Mouse (Mus musculus) heart, adult 2 months (tissue): ENCODE results near the gene Atp5g2. TPM values are rescaled to one million over a fixed set of nuclear protein-coding genes. Genes with fewer than 3 reads are reported as not detected.

ENCODE experiments used
- DNase-seq, 2 experiments: peaks; one replicate each; pipeline ENCODE4 v3.0.0; 2021
- H3K27ac ChIP-seq: fragments of 200-600 bp; 2 replicates; pipeline ENCODE4 v1.8.1; 2022
- H3K27me3 ChIP-seq: fragments of 200-500 bp; 2 replicates; pipeline ENCODE4 v1.6.1; 2012; ENCODE audit warnings: mild to moderate bottlenecking, low read length, inconsistent platforms, mixed read lengths; ENCODE audit not compliant: control insufficient read depth, insufficient read depth
- H3K36me3 ChIP-seq: fragments of 200-500 bp; 2 replicates; pipeline ENCODE4 v1.6.1; 2012; ENCODE audit warnings: low read length, inconsistent platforms; ENCODE audit not compliant: control insufficient read depth, insufficient read depth
- H3K4me1 ChIP-seq: fragments of 200-500 bp; 2 replicates; pipeline ENCODE4 v1.6.1; 2011; ENCODE audit warnings: low read length; ENCODE audit not compliant: control insufficient read depth, insufficient read depth
- H3K4me3 ChIP-seq: fragments of 200-600 bp; 2 replicates; pipeline ENCODE4 v1.8.1; 2022
- H3K79me2 ChIP-seq: fragments of 200-500 bp; replicated peaks from 2 replicates; pipeline ENCODE4 v1.6.1; 2012; ENCODE audit warnings: mild to moderate bottlenecking, inconsistent platforms, low read length, moderate library complexity, mixed read lengths; ENCODE audit not compliant: control insufficient read depth, insufficient read depth
- H3K9ac ChIP-seq: fragments of 200-500 bp; 2 replicates; pipeline ENCODE4 v1.6.1; 2012; ENCODE audit warnings: low read depth, mild to moderate bottlenecking, control low read depth, inconsistent platforms, low read length, mixed read lengths
- CTCF ChIP-seq: fragments of 200-600 bp; IDR thresholded peaks from 2 replicates; pipeline ENCODE4 v1.8.1; 2022; ENCODE audit warnings: antibody characterized with exemption, mild to moderate bottlenecking, moderate library complexity
- EP300 ChIP-seq: fragments of 200-500 bp; IDR thresholded peaks from 2 replicates; pipeline ENCODE4 v1.6.1; 2011; ENCODE audit warnings: low read depth, low read length, control low read depth; ENCODE audit not compliant: insufficient read depth
- POLR2A ChIP-seq: fragments of 200-500 bp; IDR thresholded peaks from 2 replicates; pipeline ENCODE4 v1.6.1; 2011; ENCODE audit warnings: mild to moderate bottlenecking, low read depth, low read length, control low read depth; ENCODE audit not compliant: insufficient read depth
- WGBS: fragments of 180-500 bp; shearing (Covaris S2); methylation state at CpG from one replicate; pipeline ENCODE4 v1.1.7; 2018; 5-methylcytosine and 5-hydroxymethylcytosine counted together
- intact Hi-C: fragments of 180-260 bp; cut with DNase I; formaldehyde crosslinking; loops from one replicate; pipeline ENCODE4 v1.15.1; 2025
- polyA plus RNA-seq: library from polyadenylated mRNA; depleted of rRNA; stranded (reverse); fragments of >200 nt; gene quantifications from 2 replicates; pipeline ENCODE4 v1.2.3, GENCODE M21; 2012
- total RNA-seq, 2 experiments: library from RNA; stranded (reverse); gene quantifications; 2 replicates each; pipeline ENCODE4 v1.2.3; 2021

Atp5g2 gene
- total and polyA plus RNA-seq, 3 experiments: 30.6 to 578 (median 33.5) TPM

GRCm38 (mm10) chr15:102625687-102626055 lies 46.5 kb downstream of the Atp5g2 start:
- no peak for TF ChIP-seq POLR2A
- no peak for TF ChIP-seq EP300
- no peak for TF ChIP-seq CTCF
- peak overlapping the region; percentile 53 for H3K9ac ChIP-seq
- intact Hi-C loops: loop anchor here (2.0 to 5.0 kb wide), 2 partner anchors 45 to 97 kb away; partner anchors contain the start of gene Calcoco1
- H3K27me3 ChIP-seq: no peaks in the 10 kb centered on the region
- peaks cover 16% of the 10 kb centered on the region for H3K36me3 ChIP-seq
- peaks cover 8% of the 10 kb centered on the region for H3K4me1 ChIP-seq
- H3K27ac ChIP-seq: peak overlapping the region; percentile 99
- no peak for DNase-seq
- H3K4me3 ChIP-seq: peak overlapping the region; percentile 68
- WGBS: 2% methylated on average over 18 of the region's 18 CpGs
- peaks cover 7% of the 10 kb centered on the region for H3K79me2 ChIP-seq

GRCm38 (mm10) chr15:102624970-102625686 lies 47.0 kb downstream of the Atp5g2 start, which contains the start of the genes Gm28047 and Atf7:
TSS of gene Gm28047 (minus strand) at chr15:102625067.
TSS of gene Atf7 (minus strand) at chr15:102625464.
- H3K4me1 ChIP-seq: peaks cover 8% of the 10 kb centered on the region
- H3K27me3 ChIP-seq: no peaks in the 10 kb centered on the region
- peaks cover 17% of the 10 kb centered on the region for H3K36me3 ChIP-seq
- WGBS: under 1% methylated on average over 49 of the region's 51 CpGs
- peak; percentile 100 for DNase-seq
- peak within 1 kb of the TSS; percentile 68 for H3K4me3 ChIP-seq
- H3K79me2 ChIP-seq: peaks cover 7% of the 10 kb centered on the region
- TF ChIP-seq CTCF (no peak), POLR2A (peak; percentile 82), EP300 (no peak)
- intact Hi-C loops: loop anchor here (2.0 to 5.0 kb wide), 3 partner anchors 46 to 97 kb away; partner anchors contain the start of gene Calcoco1
- peak within 1 kb of the TSS; percentile 91 for H3K9ac ChIP-seq
- H3K27ac ChIP-seq: peak within 1 kb of the TSS; percentile 99

- peak overlapping the region; percentile 99 for H3K27ac ChIP-seq
- no peak for TF ChIP-seq CTCF
- TF ChIP-seq POLR2A: no peak
- no peak for TF ChIP-seq EP300
- DNase-seq: peak; percentile 30 to 47
- H3K27me3 ChIP-seq: no peaks in the 10 kb centered on the region
- intact Hi-C loops: loop anchor here (2.0 to 5.0 kb wide), 2 partner anchors 46 to 77 kb away; no protein-coding TSS in a partner anchor
- peaks cover 8% of the 10 kb centered on the region for H3K4me1 ChIP-seq
- peaks cover 18% of the 10 kb centered on the region for H3K36me3 ChIP-seq
- peaks cover 9% of the 10 kb centered on the region for H3K79me2 ChIP-seq
- under 1% methylated on average over 17 of the region's 17 CpGs for WGBS
- peak overlapping the region; percentile 79 for H3K9ac ChIP-seq
- H3K4me3 ChIP-seq: peak overlapping the region; percentile 68
Observed at GRCm38 (mm10) chr15:102624291-102624969, 47.7 kb downstream of the Atp5g2 start.

GRCm38 (mm10) chr15:102623121-102623520 lies 49.0 kb downstream of the Atp5g2 start:
- 68% methylated on average over 3 of the region's 3 CpGs for WGBS
- peaks cover 20% of the 10 kb centered on the region for H3K36me3 ChIP-seq
- intact Hi-C loops: loop anchor here (5.0 kb wide), 1 partner anchor 76 kb away; no protein-coding TSS in a partner anchor
- H3K9ac ChIP-seq: no peak overlapping the region
- peaks cover 12% of the 10 kb centered on the region for H3K79me2 ChIP-seq
- H3K27me3 ChIP-seq: no peaks in the 10 kb centered on the region
- no peak for TF ChIP-seq CTCF
- TF ChIP-seq EP300: no peak
- TF ChIP-seq POLR2A: no peak
- no peak overlapping the region for H3K27ac ChIP-seq
- DNase-seq: no peak
- peaks cover 8% of the 10 kb centered on the region for H3K4me1 ChIP-seq
- H3K4me3 ChIP-seq: no peak overlapping the region

- intact Hi-C loops: loop anchor here (5.0 kb wide), 1 partner anchor 75 kb away; no protein-coding TSS in a partner anchor
- Histone ChIP-seq H3K9ac (no peak overlapping the region), H3K27me3 (no peaks in the 10 kb centered on the region), H3K4me1 (peaks cover 9% of the 10 kb centered on the region), H3K27ac (no peak overlapping the region), H3K36me3 (peaks cover 20% of the 10 kb centered on the region), H3K4me3 (no peak overlapping the region), H3K79me2 (peaks cover 12% of the 10 kb centered on the region)
- TF ChIP-seq POLR2A (no peak), CTCF (no peak), EP300 (no peak)
- no peak for DNase-seq
Observed at GRCm38 (mm10) chr15:102622536-102622935, 49.6 kb downstream of the Atp5g2 start.

GRCm38 (mm10) chr15:102620765-102621164 lies 51.4 kb downstream of the Atp5g2 start:
- Histone ChIP-seq H3K4me3 (no peak overlapping the region), H3K9ac (no peak overlapping the region), H3K36me3 (peaks cover 24% of the 10 kb centered on the region), H3K27me3 (no peaks in the 10 kb centered on the region), H3K27ac (no peak overlapping the region), H3K79me2 (peaks cover 14% of the 10 kb centered on the region), H3K4me1 (peaks cover 9% of the 10 kb centered on the region)
- DNase-seq: no peak
- 68% methylated on average over 1 of the region's 1 CpGs for WGBS
- TF ChIP-seq EP300 (no peak), POLR2A (no peak), CTCF (peak; percentile 48)
- intact Hi-C loops: loop anchor here (5.0 kb wide), 1 partner anchor 73 kb away; no protein-coding TSS in a partner anchor
